Mouse (Mus musculus): Measurements from ENCODE around the gene Kdm5b.

- TF ChIP-seq CTCF (IDR thresholded peaks at IDR 0.05; ENCODE audit: low read depth, low read length) (no peak), TAL1 (conservative IDR thresholded peaks at IDR 0.05; ENCODE audit: low read depth, low read length) (no peak), POLR2AphosphoS5 (IDR thresholded peaks at IDR 0.05; ENCODE audit: insufficient replicate concordance, low read depth, low read length) (no peak), GATA1 (IDR thresholded peaks at IDR 0.05; ENCODE audit: borderline replicate concordance, low read length) (no peak), GATA2 (IDR thresholded peaks at IDR 0.05; ENCODE audit: borderline replicate concordance, low read depth, low read length) (no peak)
These were observed at the start of gene Kdm5b for GRCm38 (mm10) chr1:134559976-134560375.

Measured in G1E (cell line).